Mouse (Mus musculus) layer of hippocampus, postnatal 10 days (tissue): ENCODE results near the gene Bola1. TPM values are rescaled to one million over a fixed set of nuclear protein-coding genes. Genes with fewer than 3 reads are reported as not detected.
"Not testable (repeated sequence)": the region's sequence is repeated elsewhere in the genome, so short reads cannot be mapped to it uniquely, and the experiment has no call there.

ENCODE experiments used
- DNase-seq, 2 experiments: peaks; one replicate each; pipeline ENCODE4 v3.0.0; 2021; ENCODE audit warnings: low spot score in 2 of 2
- total RNA-seq, 2 experiments: library from RNA; stranded (reverse); gene quantifications; 2 replicates each; pipeline ENCODE4 v1.2.3; 2021

Bola1 gene
- total RNA-seq, 2 experiments from 2014 or later: 20.9 to 22.8 TPM

- no peak for DNase-seq
Measured at GRCm38 (mm10) chr3:96247356-96248140, 28.0 kb upstream of the Bola1 start.

GRCm38 (mm10) chr3:96246427-96246856, 26.9 kb upstream of the Bola1 start, which contains the start of gene Hist2h3c1:
Gene Hist2h3c1, plus strand, starts transcription at chr3:96246685.
- DNase-seq: not testable (repeated sequence)

- not testable (repeated sequence) for DNase-seq
Measured at GRCm38 (mm10) chr3:96246018-96246417, 26.5 kb upstream of the Bola1 start.

GRCm38 (mm10) chr3:96245003-96245886, 25.7 kb upstream of the Bola1 start, which contains the start of gene Hist2h2aa1:
Gene Hist2h2aa1, plus strand, starts transcription at chr3:96245497.
- peak; percentile 82 to 87 for DNase-seq

GRCm38 (mm10) chr3:96243921-96244572, 24.5 kb upstream of the Bola1 start:
- no peak for DNase-seq

GRCm38 (mm10) chr3:96240799-96241197, 21.3 kb upstream of the Bola1 start:
- no peak for DNase-seq

- peak; percentile 95 to 98 for DNase-seq
Measured at GRCm38 (mm10) chr3:96239949-96240798, 20.7 kb upstream of the Bola1 start, which contains the start of gene Hist2h2aa2. Gene Hist2h2aa2, minus strand, starts transcription at chr3:96240276.

- peak; percentile 25 to 38 for DNase-seq
Measured at GRCm38 (mm10) chr3:96238954-96239793, 19.7 kb upstream of the Bola1 start, which contains the start of gene Hist2h3c2. Gene Hist2h3c2, minus strand, starts transcription at chr3:96239127.

- DNase-seq: no peak
Measured at GRCm38 (mm10) chr3:96237904-96238511, 18.5 kb upstream of the Bola1 start.

GRCm38 (mm10) chr3:96237335-96237903, 17.9 kb upstream of the Bola1 start:
- no peak for DNase-seq

GRCm38 (mm10) chr3:96236834-96237334, 17.4 kb upstream of the Bola1 start:
- DNase-seq: no peak

GRCm38 (mm10) chr3:96235836-96236235, 16.3 kb upstream of the Bola1 start:
- no peak for DNase-seq

GRCm38 (mm10) chr3:96234914-96235313, 15.4 kb upstream of the Bola1 start:
- DNase-seq: no peak

- no peak for DNase-seq
Measured at GRCm38 (mm10) chr3:96231758-96232120, 12.2 kb upstream of the Bola1 start.

- no peak for DNase-seq
Measured at GRCm38 (mm10) chr3:96230910-96231757, 11.6 kb upstream of the Bola1 start.

- no peak for DNase-seq
Measured at GRCm38 (mm10) chr3:96230404-96230803, 10.9 kb upstream of the Bola1 start.

- DNase-seq: no peak
Measured at GRCm38 (mm10) chr3:96228828-96229227, 9.3 kb upstream of the Bola1 start.
